Mouse (Mus musculus) limb, embryonic 12.5 days (tissue): ENCODE measurements around the gene CN725425. TPM values are rescaled to one million over a fixed set of nuclear protein-coding genes. Genes with fewer than 3 reads are reported as not detected.

Source experiments
- ATAC-seq: fragments of 200-750 bp; cut with Nextera tagmentation; 2 replicates; pipeline ENCODE4 v1.8.0; 2017; ENCODE audit warnings: low read depth, moderate TSS enrichment; ENCODE audit not compliant: insufficient number of reproducible peaks, insufficient read depth, low FRiP score, low TSS enrichment
- H3K27ac ChIP-seq: fragments of 300-500 bp; sonication (generic); 2 replicates; pipeline ENCODE4 v1.5.1; 2016; ENCODE audit warnings: mild to moderate bottlenecking, moderate library complexity
- H3K27me3 ChIP-seq: fragments of 300-500 bp; sonication (generic); 2 replicates; pipeline ENCODE4 v1.6.1; 2016; ENCODE audit warnings: mild to moderate bottlenecking, moderate library complexity
- H3K36me3 ChIP-seq: fragments of 300-500 bp; sonication (generic); 2 replicates; pipeline ENCODE4 v1.6.1; 2016; ENCODE audit warnings: mild to moderate bottlenecking, moderate library complexity
- H3K4me1 ChIP-seq: fragments of 300-500 bp; sonication (generic); replicated peaks from 2 replicates; pipeline ENCODE4 v1.6.1; 2016
- H3K4me2 ChIP-seq: fragments of 300-500 bp; sonication (generic); 2 replicates; pipeline ENCODE4 v1.6.1; 2016; ENCODE audit warnings: mild to moderate bottlenecking, moderate library complexity
- H3K4me3 ChIP-seq: fragments of 300-500 bp; sonication (generic); replicated peaks from 2 replicates; pipeline ENCODE4 v1.5.1; 2016; ENCODE audit warnings: mild to moderate bottlenecking
- H3K9ac ChIP-seq: fragments of 300-500 bp; sonication (generic); replicated peaks from 2 replicates; pipeline ENCODE4 v1.6.1; 2016; ENCODE audit warnings: mild to moderate bottlenecking, moderate library complexity
- H3K9me3 ChIP-seq: fragments of 300-500 bp; sonication (generic); 2 replicates; pipeline ENCODE4 v1.6.1; 2016; ENCODE audit warnings: mild to moderate bottlenecking, moderate library complexity
- WGBS: fragments of 180-500 bp; shearing (Covaris S2); methylation state at CpG from one replicate; pipeline ENCODE4 v1.1.7; 2016; 5-methylcytosine and 5-hydroxymethylcytosine counted together
- polyA plus RNA-seq: library from polyadenylated mRNA; unstranded; fragments of >200 nt; fragmentation: Nextera tagmentation; extraction: Ambion mirVana; gene quantifications from 2 replicates; pipeline ENCODE4 v1.2.1, GENCODE M21; 2016

CN725425 gene
- polyA plus RNA-seq, 1 experiment from 2014 or later: not detected

GRCm38 (mm10) chr15:91281521-91281920 lies 82.2 kb downstream of the CN725425 start:
- WGBS: 89% methylated on average over 5 of the region's 5 CpGs

GRCm38 (mm10) chr15:91282822-91283221 lies 83.5 kb downstream of the CN725425 start:
- WGBS: 88% methylated on average over 7 of the region's 7 CpGs
- no peak overlapping the region for H3K4me3 ChIP-seq
- no peaks in the 10 kb centered on the region for H3K4me1 ChIP-seq
- no peak overlapping the region for H3K4me2 ChIP-seq
- no peak overlapping the region for H3K27ac ChIP-seq
- no peaks in the 10 kb centered on the region for H3K27me3 ChIP-seq
- no peak for ATAC-seq
- H3K9ac ChIP-seq: no peak overlapping the region
- peaks cover 6% of the 10 kb centered on the region; the same call in 1 of the 2 replicates for H3K9me3 ChIP-seq
- no peaks in the 10 kb centered on the region for H3K36me3 ChIP-seq

More at GRCm38 (mm10) chr15:91281521-91281920, 82.2 kb downstream of the CN725425 start:
- Histone ChIP-seq H3K4me2 (no peak overlapping the region), H3K36me3 (no peaks in the 10 kb centered on the region), H3K4me1 (no peaks in the 10 kb centered on the region), H3K27ac (no peak overlapping the region), H3K27me3 (no peaks in the 10 kb centered on the region), H3K9me3 (no peaks in the 10 kb centered on the region), H3K9ac (no peak overlapping the region), H3K4me3 (no peak overlapping the region)
- ATAC-seq: no peak

GRCm38 (mm10) chr15:91283418-91283817 lies 84.1 kb downstream of the CN725425 start:
- 92% methylated on average over 3 of the region's 3 CpGs for WGBS

GRCm38 (mm10) chr15:91299319-91299835 lies 100.1 kb downstream of the CN725425 start:
- WGBS: 74% methylated on average over 11 of the region's 11 CpGs
- no peak for ATAC-seq

More at GRCm38 (mm10) chr15:91283418-91283817, 84.1 kb downstream of the CN725425 start:
- Histone ChIP-seq H3K4me3 (no peak overlapping the region), H3K36me3 (no peaks in the 10 kb centered on the region), H3K4me1 (no peaks in the 10 kb centered on the region), H3K9ac (no peak overlapping the region), H3K9me3 (peaks cover 9% of the 10 kb centered on the region; the same call in 1 of the 2 replicates), H3K4me2 (no peak overlapping the region), H3K27me3 (no peaks in the 10 kb centered on the region), H3K27ac (no peak overlapping the region)
- ATAC-seq: no peak

GRCm38 (mm10) chr15:91301366-91301765 lies 102.1 kb downstream of the CN725425 start:
- 6% methylated on average over 3 of the region's 3 CpGs for WGBS
- no peak overlapping the region for H3K27ac ChIP-seq

More at GRCm38 (mm10) chr15:91299319-91299835, 100.1 kb downstream of the CN725425 start:
- Histone ChIP-seq H3K4me3 (no peak overlapping the region), H3K4me2 (no peak overlapping the region), H3K27me3 (no peaks in the 10 kb centered on the region), H3K9ac (no peak overlapping the region), H3K4me1 (no peaks in the 10 kb centered on the region), H3K9me3 (no peaks in the 10 kb centered on the region), H3K27ac (no peak overlapping the region), H3K36me3 (no peaks in the 10 kb centered on the region)

GRCm38 (mm10) chr15:91304296-91304852 lies 105.1 kb downstream of the CN725425 start:
- Histone ChIP-seq H3K9ac (no peak overlapping the region), H3K27me3 (no peaks in the 10 kb centered on the region), H3K9me3 (no peaks in the 10 kb centered on the region), H3K27ac (no peak overlapping the region), H3K4me1 (no peaks in the 10 kb centered on the region), H3K4me2 (no peak overlapping the region), H3K36me3 (no peaks in the 10 kb centered on the region), H3K4me3 (no peak overlapping the region)
- WGBS: 43% methylated on average over 7 of the region's 7 CpGs
- ATAC-seq: no peak

More at GRCm38 (mm10) chr15:91301366-91301765, 102.1 kb downstream of the CN725425 start:
- Histone ChIP-seq H3K27me3 (no peaks in the 10 kb centered on the region), H3K4me1 (no peaks in the 10 kb centered on the region), H3K9ac (no peak overlapping the region), H3K9me3 (no peaks in the 10 kb centered on the region), H3K36me3 (no peaks in the 10 kb centered on the region), H3K4me2 (no peak overlapping the region), H3K4me3 (no peak overlapping the region)
- no peak for ATAC-seq

Other genes with a start within 250 kb of the CN725425 start
- 6.1 and 6.3 TPM in 2 replicates for gene Kif21a, start 149.5 kb upstream of the CN725425 start, polyA plus RNA-seq
- 2.6 and 3.3 TPM in 2 replicates for gene Abcd2, start 7.7 kb upstream of the CN725425 start, polyA plus RNA-seq